Mouse (Mus musculus) intestine, embryonic 16.5 days (tissue): ENCODE measurements at regions not wholly inside any gene's neighbourhood (a gene's known extent, or its start where the extent isn't known, plus 50 kb on each side); places are given as distances from the start of the nearest gene placed in this dataset.

Source experiments
- ATAC-seq: fragments of 200-750 bp; cut with Nextera tagmentation; 2 replicates; pipeline ENCODE4 v1.8.0; 2017; ENCODE audit warnings: moderate TSS enrichment, moderate library complexity
- H3K27ac ChIP-seq: fragments of 300-500 bp; sonication (generic); 2 replicates; pipeline ENCODE4 v1.5.1; 2014; ENCODE audit warnings: mild to moderate bottlenecking, low read length
- H3K27me3 ChIP-seq: fragments of 300-500 bp; sonication (generic); replicated peaks from 2 replicates; pipeline ENCODE4 v1.6.1; 2014; ENCODE audit warnings: low read length, control low read depth, mixed read lengths; ENCODE audit not compliant: control insufficient read depth, insufficient read depth
- H3K36me3 ChIP-seq: fragments of 300-500 bp; sonication (generic); 2 replicates; pipeline ENCODE4 v1.6.1; 2014; ENCODE audit warnings: low read length, control low read depth; ENCODE audit not compliant: control insufficient read depth, insufficient read depth
- H3K4me1 ChIP-seq: fragments of 300-500 bp; sonication (generic); 2 replicates; pipeline ENCODE4 v1.6.1; 2014; ENCODE audit warnings: low read length, control low read depth, mixed read lengths; ENCODE audit not compliant: control insufficient read depth, insufficient read depth
- H3K4me2 ChIP-seq: fragments of 300-500 bp; sonication (generic); 2 replicates; pipeline ENCODE4 v1.6.1; 2014; ENCODE audit warnings: low read depth, low read length, control low read depth
- H3K4me3 ChIP-seq: fragments of 300-500 bp; sonication (generic); 2 replicates; pipeline ENCODE4 v1.5.1; 2014; ENCODE audit warnings: mild to moderate bottlenecking, low read length
- H3K9ac ChIP-seq: fragments of 300-500 bp; sonication (generic); 2 replicates; pipeline ENCODE4 v1.6.1; 2014; ENCODE audit warnings: low read depth, low read length
- H3K9me3 ChIP-seq: fragments of 300-500 bp; sonication (generic); 2 replicates; pipeline ENCODE4 v1.6.1; 2016; ENCODE audit warnings: low read length, control low read depth; ENCODE audit not compliant: control insufficient read depth
- WGBS: fragments of 180-500 bp; shearing (Covaris S2); extraction: QIAGEN DNeasy Blood & Tissue Kit; methylation state at CpG from one replicate; pipeline ENCODE4 v1.1.7; 2014; 5-methylcytosine and 5-hydroxymethylcytosine counted together

DNA sequence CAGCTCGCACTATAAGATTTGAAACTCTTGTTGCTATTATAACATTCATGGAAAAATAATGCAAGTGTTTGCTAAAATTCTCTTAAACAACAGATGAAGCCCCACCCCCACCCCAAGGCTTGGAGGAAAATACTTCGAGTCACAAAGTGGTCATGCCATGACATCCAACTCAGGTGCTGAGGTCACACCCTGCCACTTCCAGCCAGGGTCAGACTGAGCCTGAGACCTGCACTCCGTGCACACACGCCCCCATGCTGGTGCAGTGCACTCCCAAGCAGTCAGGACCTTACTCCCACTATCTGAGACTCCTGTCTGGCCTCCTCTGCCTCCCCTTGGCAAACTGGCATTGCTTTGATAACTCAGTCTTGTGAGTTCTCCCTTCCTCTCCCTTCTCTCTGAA, 102.7 kb upstream of the Smad1 start:
- Histone ChIP-seq H3K4me2 (no peak overlapping the region), H3K27me3 (no peaks in the 10 kb centered on the region), H3K4me1 (peaks cover 10% of the 10 kb centered on the region; the same call in 1 of the 2 replicates), H3K9me3 (no peaks in the 10 kb centered on the region), H3K27ac (no peak overlapping the region), H3K9ac (no peak overlapping the region), H3K4me3 (no peak overlapping the region), H3K36me3 (no peaks in the 10 kb centered on the region)
- no peak for ATAC-seq
- WGBS: 74% methylated on average over 4 of the region's 4 CpGs

DNA sequence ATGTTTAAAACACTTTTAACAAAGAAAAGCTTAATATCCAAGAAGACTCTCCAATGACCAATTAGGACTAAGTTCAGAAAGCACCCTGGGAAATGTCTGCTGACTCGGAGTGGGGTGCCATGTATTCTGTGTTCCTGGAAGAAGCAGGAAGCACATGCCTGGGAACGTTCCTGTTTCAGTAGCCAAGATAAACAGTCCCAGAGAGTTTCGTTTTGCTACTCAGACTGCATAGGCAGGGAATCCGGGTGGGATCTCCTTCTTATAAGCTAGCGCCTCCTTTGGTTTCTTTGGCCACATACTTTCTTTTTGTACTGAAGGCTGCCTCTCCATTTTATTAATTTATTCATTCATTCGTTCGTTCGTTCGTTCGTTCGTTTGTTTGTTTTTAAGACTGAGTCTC, 101.9 kb upstream of the Smad1 start:
- no peak for ATAC-seq
- peaks cover 10% of the 10 kb centered on the region; the same call in 1 of the 2 replicates for H3K4me1 ChIP-seq
- no peak overlapping the region for H3K4me2 ChIP-seq
- no peak overlapping the region for H3K4me3 ChIP-seq
- H3K27me3 ChIP-seq: no peaks in the 10 kb centered on the region
- H3K36me3 ChIP-seq: no peaks in the 10 kb centered on the region
- WGBS: 71% methylated on average over 11 of the region's 11 CpGs
- H3K27ac ChIP-seq: no peak overlapping the region
- H3K9me3 ChIP-seq: no peaks in the 10 kb centered on the region
- no peak overlapping the region for H3K9ac ChIP-seq

DNA sequence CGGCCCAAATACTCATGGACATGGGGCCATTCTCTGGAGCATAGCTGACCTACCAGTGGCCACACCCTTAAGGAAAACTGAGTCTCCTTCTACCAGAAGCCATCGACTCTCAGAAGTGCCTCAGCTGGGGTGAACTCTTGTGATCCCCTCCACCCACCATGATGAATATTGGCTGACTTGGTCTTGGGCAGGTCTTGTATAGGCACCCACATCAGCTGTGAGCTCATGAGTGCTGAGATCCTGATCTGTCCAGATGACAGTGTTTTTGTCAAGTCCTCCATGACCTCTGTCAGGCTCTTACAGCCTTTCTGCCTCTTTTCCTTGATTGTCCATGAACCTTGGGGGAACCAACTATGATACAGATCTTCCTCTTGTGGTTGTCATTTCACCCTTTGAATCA, 99.9 kb upstream of the Smad1 start:
- WGBS: 76% methylated on average over 2 of the region's 2 CpGs
- no peak overlapping the region for H3K9ac ChIP-seq
- H3K4me3 ChIP-seq: no peak overlapping the region
- H3K27me3 ChIP-seq: no peaks in the 10 kb centered on the region
- no peak overlapping the region for H3K27ac ChIP-seq
- H3K36me3 ChIP-seq: no peaks in the 10 kb centered on the region
- no peak for ATAC-seq
- peaks cover 10% of the 10 kb centered on the region; the same call in 1 of the 2 replicates for H3K4me1 ChIP-seq
- no peak overlapping the region for H3K4me2 ChIP-seq
- no peaks in the 10 kb centered on the region for H3K9me3 ChIP-seq

DNA sequence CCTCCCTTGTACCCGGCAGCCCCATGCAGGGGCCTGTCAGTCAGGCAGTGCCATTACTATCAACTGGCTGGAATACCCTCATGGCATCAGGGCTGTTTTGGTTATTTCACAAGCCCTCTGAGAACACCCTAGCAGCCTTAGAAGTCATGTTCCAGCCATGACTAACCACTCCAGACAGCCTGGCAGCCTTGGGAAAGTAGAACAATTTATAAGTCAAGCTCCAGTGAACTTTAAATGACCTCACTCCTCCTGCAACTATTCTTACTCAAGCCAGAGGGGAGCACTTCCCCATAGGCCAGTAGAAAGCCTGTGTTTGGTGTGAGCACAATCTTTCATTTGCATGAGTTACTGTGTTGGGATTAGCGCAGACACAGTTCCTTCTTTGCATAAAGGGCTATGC, 99.3 kb upstream of the Smad1 start:
- no peak overlapping the region for H3K9ac ChIP-seq
- peak overlapping the region; percentile 15; the same call in 1 of the 2 replicates for H3K27ac ChIP-seq
- H3K27me3 ChIP-seq: no peaks in the 10 kb centered on the region

DNA sequence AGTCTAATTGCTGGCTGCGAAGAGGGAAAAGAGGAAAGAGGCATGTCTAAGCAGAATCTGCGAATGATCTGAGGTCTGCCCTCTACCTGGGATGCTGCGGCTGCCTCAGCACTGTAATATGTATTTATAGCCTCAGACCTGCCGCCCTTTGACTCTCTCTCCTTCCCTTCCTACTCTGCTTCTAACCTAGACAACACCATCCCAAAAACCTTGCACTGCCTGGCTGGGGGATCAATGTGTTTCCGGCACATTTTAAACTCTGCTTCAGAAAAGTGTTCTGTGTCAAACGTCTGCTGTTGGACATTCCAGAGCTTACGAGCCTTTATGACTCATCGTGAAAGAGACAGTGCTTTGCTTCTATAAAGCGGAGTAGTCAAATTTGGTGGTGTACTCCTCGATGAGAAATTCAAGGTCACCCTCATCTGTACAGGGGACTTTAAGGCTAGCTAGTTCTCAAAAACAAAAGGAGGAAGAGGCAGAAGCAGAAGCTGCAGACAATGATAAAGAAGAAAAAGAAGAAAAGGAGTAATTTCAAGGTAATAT, 91.9 kb upstream of the Smad1 start:
- peaks cover 5% of the 10 kb centered on the region; the same call in 1 of the 2 replicates for H3K4me1 ChIP-seq
- ATAC-seq: peak; percentile 38; the same call in 1 of the 2 replicates
- H3K27ac ChIP-seq: peak overlapping the region; percentile 46; the same call in 1 of the 2 replicates
- no peaks in the 10 kb centered on the region for H3K9me3 ChIP-seq
- no peak overlapping the region for H3K9ac ChIP-seq
- no peaks in the 10 kb centered on the region for H3K27me3 ChIP-seq
- no peaks in the 10 kb centered on the region for H3K36me3 ChIP-seq
- 37% methylated on average over 10 of the region's 10 CpGs for WGBS
- no peak overlapping the region for H3K4me2 ChIP-seq
- no peak overlapping the region for H3K4me3 ChIP-seq

More for the DNA sequence above, 99.3 kb upstream of the Smad1 start:
- 55% methylated on average over 2 of the region's 2 CpGs for WGBS
- peak; percentile 74 for ATAC-seq
- Histone ChIP-seq H3K4me1 (peaks cover 10% of the 10 kb centered on the region; the same call in 1 of the 2 replicates), H3K36me3 (no peaks in the 10 kb centered on the region), H3K4me3 (no peak overlapping the region), H3K9me3 (no peaks in the 10 kb centered on the region), H3K4me2 (no peak overlapping the region)

DNA sequence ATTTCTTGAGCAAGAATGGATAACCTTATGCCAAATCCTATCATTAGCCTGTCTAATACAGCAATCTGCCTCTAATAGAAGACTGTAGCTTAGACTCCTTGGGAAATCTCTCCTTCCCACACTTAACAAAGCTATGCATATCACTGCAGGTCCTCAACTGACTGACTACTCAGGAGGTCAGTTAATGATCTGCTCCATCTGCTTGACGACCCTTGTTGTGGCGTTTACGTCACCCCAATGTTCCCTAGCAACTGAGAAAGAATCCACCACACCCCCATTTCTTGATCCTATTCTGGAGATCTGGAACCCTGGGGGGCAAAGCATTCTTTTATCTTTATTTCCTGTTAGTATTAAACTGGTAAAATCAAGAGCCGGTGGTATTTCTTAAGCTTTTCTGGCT, 91.4 kb upstream of the Smad1 start:
- Histone ChIP-seq H3K4me3 (no peak overlapping the region), H3K9ac (no peak overlapping the region), H3K4me2 (no peak overlapping the region), H3K27me3 (no peaks in the 10 kb centered on the region), H3K9me3 (no peaks in the 10 kb centered on the region), H3K36me3 (no peaks in the 10 kb centered on the region), H3K27ac (0 out of 2 replicates have a peak overlapping the region, but pooled peaks have one; percentile 46), H3K4me1 (peaks cover 5% of the 10 kb centered on the region; the same call in 1 of the 2 replicates)
- WGBS: 35% methylated on average over 4 of the region's 4 CpGs
- no peak for ATAC-seq

DNA sequence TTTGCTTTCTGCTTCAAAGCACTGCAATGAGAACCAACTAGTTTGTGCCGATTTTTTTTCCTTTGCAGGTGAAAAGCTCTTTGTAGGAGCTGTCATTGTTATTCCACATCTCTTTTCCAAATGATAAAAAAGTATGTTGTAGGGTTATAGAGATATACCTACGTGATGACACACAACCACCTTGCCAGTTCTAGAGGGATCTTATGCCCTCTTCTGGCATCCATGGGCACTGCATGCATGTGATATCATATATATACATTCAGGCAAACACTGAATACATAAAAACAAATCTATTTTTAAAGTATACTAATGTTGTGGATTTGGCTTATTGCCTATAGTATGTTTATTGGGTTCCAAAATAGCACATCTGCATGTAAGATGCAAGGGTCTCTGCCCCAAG, 89.5 kb upstream of the Smad1 start:
- H3K9ac ChIP-seq: no peak overlapping the region
- H3K4me3 ChIP-seq: no peak overlapping the region
- H3K4me1 ChIP-seq: peaks cover 5% of the 10 kb centered on the region; the same call in 1 of the 2 replicates
- no peaks in the 10 kb centered on the region for H3K36me3 ChIP-seq
- no peak overlapping the region for H3K4me2 ChIP-seq
- 75% methylated on average over 2 of the region's 2 CpGs for WGBS
- H3K27ac ChIP-seq: no peak overlapping the region
- H3K27me3 ChIP-seq: no peaks in the 10 kb centered on the region
- ATAC-seq: no peak
- no peaks in the 10 kb centered on the region for H3K9me3 ChIP-seq

DNA sequence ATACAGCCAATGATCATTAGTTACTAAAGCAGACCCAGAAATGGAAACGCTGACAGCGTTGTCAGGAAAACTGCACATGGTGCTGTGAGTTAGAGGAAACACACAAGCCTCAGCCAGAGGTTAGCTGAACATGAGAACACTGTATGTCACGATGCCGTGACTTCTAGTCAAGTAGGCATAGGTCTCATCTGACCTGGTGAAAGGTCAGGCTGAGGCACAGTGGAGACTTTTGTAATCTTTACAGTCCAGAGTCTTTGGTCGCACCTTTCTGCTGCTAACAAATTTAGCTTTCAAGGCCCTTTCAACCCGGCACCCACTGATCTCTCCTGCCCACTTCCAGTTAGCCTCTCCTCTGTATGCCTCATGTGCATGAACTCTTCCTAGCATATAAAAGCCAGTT, 88.3 kb upstream of the Smad1 start:
- no peak overlapping the region for H3K9ac ChIP-seq
- no peak overlapping the region for H3K4me2 ChIP-seq
- no peaks in the 10 kb centered on the region for H3K9me3 ChIP-seq
- no peaks in the 10 kb centered on the region for H3K36me3 ChIP-seq
- no peaks in the 10 kb centered on the region for H3K27me3 ChIP-seq
- 82% methylated on average over 6 of the region's 6 CpGs for WGBS
- peaks cover 5% of the 10 kb centered on the region; the same call in 1 of the 2 replicates for H3K4me1 ChIP-seq
- no peak overlapping the region for H3K4me3 ChIP-seq
- ATAC-seq: no peak
- no peak overlapping the region for H3K27ac ChIP-seq

DNA sequence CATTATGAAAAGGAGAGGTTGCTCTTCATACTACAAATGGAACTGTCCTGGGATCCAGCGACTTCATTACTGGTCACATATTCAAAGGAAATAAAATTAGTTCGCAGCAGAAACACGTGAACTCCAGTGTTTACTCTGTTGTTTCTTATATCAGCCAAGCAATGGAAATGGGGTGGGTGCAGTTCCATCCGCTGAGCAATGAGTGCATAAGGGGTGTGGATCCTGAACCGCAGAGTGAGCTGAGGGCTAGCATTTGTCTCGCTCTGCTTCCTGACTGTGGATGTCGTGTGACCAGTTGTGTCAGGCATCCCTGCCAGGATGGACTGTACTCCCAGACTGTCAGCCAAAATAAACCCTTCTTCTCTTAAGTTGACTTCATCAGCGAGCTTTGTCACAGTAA, 80.0 kb upstream of the Smad1 start:
- Histone ChIP-seq H3K4me2 (no peak overlapping the region), H3K27ac (no peak overlapping the region), H3K36me3 (no peaks in the 10 kb centered on the region), H3K27me3 (no peaks in the 10 kb centered on the region), H3K9ac (no peak overlapping the region), H3K4me3 (no peak overlapping the region), H3K4me1 (no peaks in the 10 kb centered on the region), H3K9me3 (no peaks in the 10 kb centered on the region)
- no peak for ATAC-seq
- 90% methylated on average over 8 of the region's 8 CpGs for WGBS

DNA sequence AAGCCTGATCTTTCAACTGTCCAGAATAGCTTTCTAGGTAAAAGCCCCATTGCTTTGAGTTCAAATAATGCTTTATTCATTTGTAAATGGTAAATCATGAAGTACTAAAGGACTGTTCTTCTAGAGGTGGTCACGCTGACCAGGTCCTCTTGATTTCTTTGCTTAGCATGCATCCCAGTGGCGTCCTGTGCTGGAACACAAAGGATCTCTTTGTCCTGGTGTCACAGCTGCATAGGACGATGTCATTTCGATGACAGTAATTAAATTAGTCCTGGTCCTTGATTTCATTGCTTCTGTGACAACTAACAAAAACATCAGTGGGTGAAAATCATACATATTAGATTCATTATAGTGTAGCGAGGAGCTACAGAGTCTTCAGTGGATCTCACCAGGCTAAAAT, 76.7 kb upstream of the Smad1 start:
- no peaks in the 10 kb centered on the region for H3K36me3 ChIP-seq
- H3K9ac ChIP-seq: no peak overlapping the region
- no peaks in the 10 kb centered on the region for H3K9me3 ChIP-seq
- 85% methylated on average over 5 of the region's 5 CpGs for WGBS
- no peaks in the 10 kb centered on the region for H3K27me3 ChIP-seq
- no peak overlapping the region for H3K27ac ChIP-seq
- no peak overlapping the region for H3K4me3 ChIP-seq
- no peak for ATAC-seq
- H3K4me2 ChIP-seq: no peak overlapping the region
- H3K4me1 ChIP-seq: no peaks in the 10 kb centered on the region
